Mouse (Mus musculus) CD4-positive, CD25-positive, alpha-beta regulatory T cell (primary cell): ENCODE data around the gene Arhgef26. TPM values are rescaled to one million over a fixed set of nuclear protein-coding genes. Genes with fewer than 3 reads are reported as not detected.

Experiments
- polyA plus RNA-seq: library from polyadenylated mRNA; unstranded; fragments of 100-300 nt; shearing (Covaris generic); gene quantifications from one replicate; pipeline ENCODE4 v1.2.1, GENCODE M21; 2017

The Arhgef26 gene
- polyA plus RNA-seq: not detected

GRCm38 (mm10) chr3:62338044-62338443 is at the start of gene Arhgef26:
TSS of gene Arhgef26 (plus strand) at chr3:62338344.

DNA sequence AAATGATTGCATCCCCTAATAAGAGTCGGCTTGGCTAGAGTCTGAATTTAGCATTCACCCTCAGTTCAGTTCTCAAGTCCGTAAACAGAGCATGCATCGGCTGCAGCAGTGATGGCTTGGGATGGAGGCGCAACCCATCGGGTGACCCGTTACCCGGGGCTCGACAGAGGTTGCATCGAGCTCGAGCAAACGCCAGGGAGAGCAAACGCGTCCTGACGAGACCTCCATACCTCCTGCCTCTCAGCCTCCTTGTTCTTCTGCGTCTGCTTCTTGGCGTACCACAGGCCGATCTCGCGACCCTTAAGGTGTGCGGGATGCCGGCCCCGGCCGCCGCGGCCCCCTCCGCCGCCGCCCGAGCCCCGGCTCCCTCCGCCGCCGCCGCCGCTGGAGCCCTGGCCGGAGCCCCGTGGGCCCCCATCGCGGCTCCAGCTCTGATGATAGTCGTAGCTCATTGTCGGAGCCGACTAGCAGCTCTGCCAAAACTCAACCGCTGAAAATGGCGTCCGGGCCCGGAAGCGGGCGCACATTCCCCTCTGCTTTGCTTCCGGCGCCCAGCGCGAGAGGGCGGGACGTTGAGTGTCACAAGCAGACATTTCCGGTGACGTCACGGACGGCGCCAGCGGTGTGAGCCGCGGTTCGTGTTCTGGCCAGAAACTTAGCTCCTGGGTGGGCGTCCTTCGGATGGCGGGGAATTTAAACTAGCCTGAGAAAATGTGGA is 168.5 kb downstream of the Arhgef26 start, which contains the start of gene Dhx36:
Gene Dhx36, minus strand, starts transcription at position 517 of the 718 bp plus-strand sequence.

Other genes starting within 250 kb of the Arhgef26 start
- 51.2 TPM for gene Dhx36, start 168.7 kb downstream of the Arhgef26 start, polyA plus RNA-seq